Mouse (Mus musculus) E14TG2a.4 (cell line): ENCODE data around the gene Fam122c.

Experiments
- H3K27me3 ChIP-seq: 2 replicates; pipeline ENCODE4 v1.6.1; 2014; ENCODE audit warnings: low read length, control low read depth; ENCODE audit not compliant: insufficient read depth
- H3K36me3 ChIP-seq: 2 replicates; pipeline ENCODE4 v1.6.1; 2014; ENCODE audit warnings: low read length, control low read depth; ENCODE audit not compliant: insufficient read depth
- H3K4me1 ChIP-seq: replicated peaks from 2 replicates; pipeline ENCODE4 v1.6.1; 2014; ENCODE audit warnings: low read depth, low read length, control low read depth
- H3K4me3 ChIP-seq: replicated peaks from 2 replicates; pipeline ENCODE4 v1.5.1; 2014; ENCODE audit warnings: mild to moderate bottlenecking, low read length
- H3K9me3 ChIP-seq: 2 replicates; pipeline ENCODE4 v1.6.1; 2014; ENCODE audit warnings: low read length, control low read depth
- CTCF ChIP-seq: conservative IDR thresholded peaks from 2 replicates; pipeline ENCODE4 v1.5.1; 2014; ENCODE audit warnings: low read length
- NANOG ChIP-seq: IDR thresholded peaks from 2 replicates; pipeline ENCODE4 v1.6.1; 2014; ENCODE audit warnings: borderline replicate concordance, low read length, mixed read lengths
- POU5F1 ChIP-seq: IDR thresholded peaks from 2 replicates; pipeline ENCODE4 v1.6.1; 2014; ENCODE audit warnings: low read length, borderline replicate concordance

The Fam122c gene

GRCm38 (mm10) chrX:53273124-53273523 lies at the start of gene Fam122c:
Gene Fam122c, plus strand, starts transcription at chrX:53273424.
- H3K27me3 ChIP-seq: no peaks in the 10 kb centered on the region
- H3K4me1 ChIP-seq: peaks cover 17% of the 10 kb centered on the region
- H3K36me3 ChIP-seq: no peaks in the 10 kb centered on the region
- TF ChIP-seq NANOG: no peak
- no peak for TF ChIP-seq POU5F1
- TF ChIP-seq CTCF: no peak
- no peaks in the 10 kb centered on the region for H3K9me3 ChIP-seq
- H3K4me3 ChIP-seq: no peak within 1 kb of the TSS

- Histone ChIP-seq H3K4me3 (no peak overlapping the region), H3K9me3 (no peaks in the 10 kb centered on the region), H3K36me3 (no peaks in the 10 kb centered on the region), H3K27me3 (no peaks in the 10 kb centered on the region), H3K4me1 (no peaks in the 10 kb centered on the region)
- TF ChIP-seq NANOG (no peak), POU5F1 (no peak), CTCF (no peak)
These were observed 48.8 kb upstream of the Fam122c start for GRCm38 (mm10) chrX:53224353-53224944.

- no peak for TF ChIP-seq POU5F1
- no peak for TF ChIP-seq CTCF
- no peak for TF ChIP-seq NANOG
- no peak overlapping the region for H3K4me3 ChIP-seq
- no peaks in the 10 kb centered on the region for H3K4me1 ChIP-seq
- no peaks in the 10 kb centered on the region for H3K36me3 ChIP-seq
- no peaks in the 10 kb centered on the region for H3K27me3 ChIP-seq
- no peaks in the 10 kb centered on the region for H3K9me3 ChIP-seq
These were observed 41.3 kb upstream of the Fam122c start for GRCm38 (mm10) chrX:53231965-53232364.

- TF ChIP-seq NANOG (no peak), POU5F1 (no peak), CTCF (no peak)
- Histone ChIP-seq H3K9me3 (no peaks in the 10 kb centered on the region), H3K27me3 (no peaks in the 10 kb centered on the region), H3K36me3 (no peaks in the 10 kb centered on the region), H3K4me1 (no peaks in the 10 kb centered on the region), H3K4me3 (no peak overlapping the region)
These were observed 39.5 kb upstream of the Fam122c start for GRCm38 (mm10) chrX:53233689-53234088.

GRCm38 (mm10) chrX:53236404-53236803 lies 36.8 kb upstream of the Fam122c start:
- H3K4me1 ChIP-seq: no peaks in the 10 kb centered on the region
- no peak overlapping the region for H3K4me3 ChIP-seq
- no peaks in the 10 kb centered on the region for H3K9me3 ChIP-seq
- H3K36me3 ChIP-seq: no peaks in the 10 kb centered on the region
- no peaks in the 10 kb centered on the region for H3K27me3 ChIP-seq
- no peak for TF ChIP-seq CTCF
- TF ChIP-seq POU5F1: no peak
- TF ChIP-seq NANOG: no peak

GRCm38 (mm10) chrX:53237971-53238370 lies 35.3 kb upstream of the Fam122c start:
- Histone ChIP-seq H3K4me1 (no peaks in the 10 kb centered on the region), H3K4me3 (no peak overlapping the region), H3K27me3 (no peaks in the 10 kb centered on the region), H3K9me3 (no peaks in the 10 kb centered on the region), H3K36me3 (no peaks in the 10 kb centered on the region)
- no peak for TF ChIP-seq POU5F1
- no peak for TF ChIP-seq NANOG
- peak; percentile 36 for TF ChIP-seq CTCF

GRCm38 (mm10) chrX:53240011-53240410 lies 33.2 kb upstream of the Fam122c start, which contains the start of gene Plac1:
Gene Plac1, minus strand, starts transcription at chrX:53240111.
- H3K36me3 ChIP-seq: peaks cover under 1% of the 10 kb centered on the region; the same call in 1 of the 2 replicates
- H3K9me3 ChIP-seq: no peaks in the 10 kb centered on the region
- TF ChIP-seq NANOG: no peak
- no peak for TF ChIP-seq CTCF
- TF ChIP-seq POU5F1: no peak
- no peaks in the 10 kb centered on the region for H3K27me3 ChIP-seq
- H3K4me1 ChIP-seq: no peaks in the 10 kb centered on the region
- no peak within 1 kb of the TSS for H3K4me3 ChIP-seq

GRCm38 (mm10) chrX:53255195-53255594 lies 18.0 kb upstream of the Fam122c start:
- TF ChIP-seq POU5F1: no peak
- TF ChIP-seq CTCF: peak; percentile 38
- H3K36me3 ChIP-seq: peaks cover 56% of the 10 kb centered on the region
- no peak overlapping the region for H3K4me3 ChIP-seq
- no peaks in the 10 kb centered on the region for H3K27me3 ChIP-seq
- H3K4me1 ChIP-seq: no peaks in the 10 kb centered on the region
- no peaks in the 10 kb centered on the region for H3K9me3 ChIP-seq

GRCm38 (mm10) chrX:53266186-53266585 lies 7.0 kb upstream of the Fam122c start:
- Histone ChIP-seq H3K36me3 (peaks cover 15% of the 10 kb centered on the region), H3K4me3 (no peak overlapping the region), H3K9me3 (no peaks in the 10 kb centered on the region), H3K4me1 (peaks cover 31% of the 10 kb centered on the region), H3K27me3 (no peaks in the 10 kb centered on the region)
- TF ChIP-seq NANOG: no peak
- TF ChIP-seq POU5F1: no peak
- TF ChIP-seq CTCF: no peak
